Mouse (Mus musculus): ENCODE measurements at regions not wholly inside any gene's neighbourhood (a gene's known extent, or its start where the extent isn't known, plus 50 kb on each side); places are given as distances from the start of the nearest gene placed in this dataset.

- Histone ChIP-seq H3K27me3 (ENCODE audit: control insufficient read depth, insufficient read depth, low read length) (no peaks in the 10 kb centered on the region), H3K4me3 (ENCODE audit: control insufficient read depth, low read depth, low read length) (no peak overlapping the region), H3K36me3 (ENCODE audit: control insufficient read depth, insufficient read depth, low read length) (no peaks in the 10 kb centered on the region), H3K27ac (ENCODE audit: control insufficient read depth, insufficient read depth, low read depth, low read length) (no peak overlapping the region), H3K4me1 (ENCODE audit: control insufficient read depth, insufficient read depth, low read length) (no peaks in the 10 kb centered on the region)
- no peak for TF ChIP-seq CTCF (IDR thresholded peaks at IDR 0.05; ENCODE audit: control insufficient read depth, insufficient read depth, insufficient replicate concordance, low read depth, low read length)
- no peak for TF ChIP-seq POLR2A (IDR thresholded peaks at IDR 0.05; ENCODE audit: control insufficient read depth, low read depth, low read length)
These were observed 68.2 kb upstream of the Ifne start for GRCm38 (mm10) chr4:88948027-88948859.

GRCm38 (mm10) chr4:88941955-88942354, 62.0 kb upstream of the Ifne start:
- Histone ChIP-seq H3K27ac (ENCODE audit: control insufficient read depth, insufficient read depth, low read depth, low read length) (no peak overlapping the region), H3K36me3 (ENCODE audit: control insufficient read depth, insufficient read depth, low read length) (no peaks in the 10 kb centered on the region), H3K4me1 (ENCODE audit: control insufficient read depth, insufficient read depth, low read length) (peaks cover 6% of the 10 kb centered on the region), H3K27me3 (ENCODE audit: control insufficient read depth, insufficient read depth, low read length) (no peaks in the 10 kb centered on the region), H3K4me3 (ENCODE audit: control insufficient read depth, low read depth, low read length) (no peak overlapping the region)
- TF ChIP-seq POLR2A (IDR thresholded peaks at IDR 0.05; ENCODE audit: control insufficient read depth, low read depth, low read length) (no peak), CTCF (IDR thresholded peaks at IDR 0.05; ENCODE audit: control insufficient read depth, insufficient read depth, insufficient replicate concordance, low read depth, low read length) (no peak)

DNA sequence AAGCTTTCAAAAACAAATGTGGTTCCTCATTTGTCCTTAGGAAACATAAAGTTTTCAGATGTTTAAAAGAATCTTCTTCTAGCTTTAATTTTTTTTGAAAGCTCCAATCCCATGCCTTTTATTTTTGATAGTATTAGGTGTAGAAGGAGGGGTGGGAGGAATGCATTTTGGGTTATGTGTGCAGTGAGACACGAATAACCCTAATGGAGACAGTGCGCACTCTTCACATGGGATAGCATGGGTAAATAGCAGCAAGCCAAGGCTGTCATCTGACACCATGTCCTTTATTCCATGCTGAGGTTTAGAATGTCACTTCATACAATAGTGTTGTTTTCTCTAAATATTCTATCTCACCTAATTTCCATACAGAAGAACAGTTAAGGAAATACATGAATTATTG, 60.7 kb upstream of the Ifne start:
- H3K27ac ChIP-seq (ENCODE audit: control insufficient read depth, insufficient read depth, low read depth, low read length): no peak overlapping the region
- no peak for TF ChIP-seq POLR2A (IDR thresholded peaks at IDR 0.05; ENCODE audit: control insufficient read depth, low read depth, low read length)
- TF ChIP-seq CTCF (IDR thresholded peaks at IDR 0.05; ENCODE audit: control insufficient read depth, insufficient read depth, insufficient replicate concordance, low read depth, low read length): no peak
- H3K36me3 ChIP-seq (ENCODE audit: control insufficient read depth, insufficient read depth, low read length): no peaks in the 10 kb centered on the region
- peaks cover 6% of the 10 kb centered on the region for H3K4me1 ChIP-seq (ENCODE audit: control insufficient read depth, insufficient read depth, low read length)
- no peaks in the 10 kb centered on the region for H3K27me3 ChIP-seq (ENCODE audit: control insufficient read depth, insufficient read depth, low read length)
- no peak overlapping the region for H3K4me3 ChIP-seq (ENCODE audit: control insufficient read depth, low read depth, low read length)

DNA sequence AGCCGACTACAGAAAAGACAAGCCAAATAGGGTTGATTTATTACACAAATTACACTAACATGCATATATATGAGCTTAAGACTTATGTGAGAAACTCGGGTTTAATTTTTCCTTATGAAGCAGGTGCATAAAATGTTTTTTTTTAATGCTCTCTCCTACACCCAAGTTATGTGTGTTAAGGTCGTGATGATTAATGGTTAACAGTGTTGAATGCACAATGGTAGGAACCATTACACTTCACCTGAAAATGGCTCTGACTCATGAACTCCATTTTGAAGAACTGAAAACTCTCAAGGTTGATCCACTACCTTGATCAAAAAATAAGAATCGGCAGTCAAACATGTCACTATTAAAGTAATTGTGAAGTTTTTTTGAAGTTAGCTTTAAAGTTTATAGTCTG, 59.4 kb upstream of the Ifne start:
- Histone ChIP-seq H3K4me3 (ENCODE audit: control insufficient read depth, low read depth, low read length) (no peak overlapping the region), H3K27me3 (ENCODE audit: control insufficient read depth, insufficient read depth, low read length) (no peaks in the 10 kb centered on the region), H3K27ac (ENCODE audit: control insufficient read depth, insufficient read depth, low read depth, low read length) (no peak overlapping the region), H3K36me3 (ENCODE audit: control insufficient read depth, insufficient read depth, low read length) (no peaks in the 10 kb centered on the region), H3K4me1 (ENCODE audit: control insufficient read depth, insufficient read depth, low read length) (peaks cover 6% of the 10 kb centered on the region)
- TF ChIP-seq POLR2A (IDR thresholded peaks at IDR 0.05; ENCODE audit: control insufficient read depth, low read depth, low read length) (no peak), CTCF (IDR thresholded peaks at IDR 0.05; ENCODE audit: control insufficient read depth, insufficient read depth, insufficient replicate concordance, low read depth, low read length) (no peak)

- H3K4me1 ChIP-seq (ENCODE audit: control insufficient read depth, insufficient read depth, low read length): peaks cover 6% of the 10 kb centered on the region
- TF ChIP-seq CTCF (IDR thresholded peaks at IDR 0.05; ENCODE audit: control insufficient read depth, insufficient read depth, insufficient replicate concordance, low read depth, low read length): no peak
- no peak for TF ChIP-seq POLR2A (IDR thresholded peaks at IDR 0.05; ENCODE audit: control insufficient read depth, low read depth, low read length)
- no peak overlapping the region for H3K27ac ChIP-seq (ENCODE audit: control insufficient read depth, insufficient read depth, low read depth, low read length)
- peak overlapping the region; percentile 85 for H3K4me3 ChIP-seq (ENCODE audit: control insufficient read depth, low read depth, low read length)
- no peaks in the 10 kb centered on the region for H3K27me3 ChIP-seq (ENCODE audit: control insufficient read depth, insufficient read depth, low read length)
- no peaks in the 10 kb centered on the region for H3K36me3 ChIP-seq (ENCODE audit: control insufficient read depth, insufficient read depth, low read length)
These were observed 58.7 kb upstream of the Ifne start for GRCm38 (mm10) chr4:88938712-88939032.

DNA sequence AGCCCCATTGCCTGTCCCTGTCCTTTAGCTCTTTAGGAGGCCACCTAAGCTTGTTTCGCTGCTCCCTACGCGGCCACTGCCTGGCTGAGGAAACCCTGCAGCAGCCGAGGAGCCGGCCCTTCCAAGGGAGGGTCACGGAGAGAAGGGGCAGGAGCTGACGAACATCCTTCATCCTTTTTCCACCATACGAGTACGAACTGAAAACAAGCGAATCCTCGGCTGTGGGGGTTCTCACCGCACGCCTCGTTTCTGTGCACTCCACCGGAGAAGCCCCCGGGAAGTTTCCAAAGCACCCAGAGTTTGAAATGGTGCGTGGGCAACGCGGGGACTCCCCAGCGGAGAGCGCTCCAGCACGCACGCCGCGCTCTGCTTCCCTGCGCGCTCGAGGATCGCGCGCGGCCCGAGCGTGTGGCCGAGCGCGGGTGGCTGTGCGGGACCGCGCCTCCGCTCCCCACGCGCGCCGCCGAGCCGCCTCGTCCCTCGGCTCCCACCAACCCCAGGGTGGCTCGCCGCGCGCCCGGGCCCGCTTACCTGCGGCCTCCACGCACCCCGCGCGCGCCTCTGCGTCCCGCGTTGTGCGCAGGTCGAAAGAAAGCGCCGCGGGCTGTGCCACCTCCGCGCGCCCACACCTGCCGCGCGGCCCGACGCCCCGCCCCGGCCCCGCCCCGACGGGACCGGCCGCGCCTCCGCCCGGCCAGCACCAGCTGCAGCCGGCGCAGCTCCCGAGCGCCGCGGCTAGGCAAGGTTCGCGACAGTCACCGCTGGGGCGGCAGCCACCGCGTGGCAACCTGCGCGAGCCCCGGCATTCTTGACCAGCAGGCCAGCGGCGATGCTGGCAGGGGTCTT, 58.1 kb upstream of the Ifne start:
- Histone ChIP-seq H3K4me1 (ENCODE audit: control insufficient read depth, insufficient read depth, low read length) (peaks cover 6% of the 10 kb centered on the region), H3K36me3 (ENCODE audit: control insufficient read depth, insufficient read depth, low read length) (no peaks in the 10 kb centered on the region), H3K27me3 (ENCODE audit: control insufficient read depth, insufficient read depth, low read length) (no peaks in the 10 kb centered on the region), H3K27ac (ENCODE audit: control insufficient read depth, insufficient read depth, low read depth, low read length) (no peak overlapping the region), H3K4me3 (ENCODE audit: control insufficient read depth, low read depth, low read length) (peak overlapping the region; percentile 85)
- TF ChIP-seq POLR2A (IDR thresholded peaks at IDR 0.05; ENCODE audit: control insufficient read depth, low read depth, low read length) (no peak; the same call in 1 of the 2 replicates), CTCF (IDR thresholded peaks at IDR 0.05; ENCODE audit: control insufficient read depth, insufficient read depth, insufficient replicate concordance, low read depth, low read length) (no peak)

GRCm38 (mm10) chr4:88936976-88937375, 57.0 kb upstream of the Ifne start:
- no peak overlapping the region for H3K27ac ChIP-seq (ENCODE audit: control insufficient read depth, insufficient read depth, low read depth, low read length)
- TF ChIP-seq CTCF (IDR thresholded peaks at IDR 0.05; ENCODE audit: control insufficient read depth, insufficient read depth, insufficient replicate concordance, low read depth, low read length) (no peak), POLR2A (IDR thresholded peaks at IDR 0.05; ENCODE audit: control insufficient read depth, low read depth, low read length) (no peak)
- H3K36me3 ChIP-seq (ENCODE audit: control insufficient read depth, insufficient read depth, low read length): no peaks in the 10 kb centered on the region
- no peak overlapping the region for H3K4me3 ChIP-seq (ENCODE audit: control insufficient read depth, low read depth, low read length)
- H3K27me3 ChIP-seq (ENCODE audit: control insufficient read depth, insufficient read depth, low read length): no peaks in the 10 kb centered on the region
- peaks cover 6% of the 10 kb centered on the region for H3K4me1 ChIP-seq (ENCODE audit: control insufficient read depth, insufficient read depth, low read length)

All from testis, adult 2 months (tissue).